Mouse (Mus musculus) heart, embryonic 14.5 days (tissue): Measurements from ENCODE around the gene Gm17509. TPM values are rescaled to one million over a fixed set of nuclear protein-coding genes. Genes with fewer than 3 reads are reported as not detected.
A peak's percentile ranks its signal among the peaks of the same experiment; 100 is the strongest.

Experiments
- ATAC-seq: fragments of 200-750 bp; cut with Nextera tagmentation; 2 replicates; pipeline ENCODE4 v1.8.0; 2017; ENCODE audit warnings: low read depth, moderate TSS enrichment; ENCODE audit not compliant: insufficient number of reproducible peaks, insufficient read depth, low FRiP score
- H3K27ac ChIP-seq, 2 experiments: fragments of 200-500 bp in 1 of 2; fragments of 300-500 bp in 1 of 2; sonication (generic) in 1 of 2; replicated peaks in 1 of 2; 2 replicates each; pipeline ENCODE4 v1.5.1; 2012 to 2014; ENCODE audit warnings: low read depth in 2 of 2, low read length in 2 of 2, control low read depth in 1 of 2, mild to moderate bottlenecking in 1 of 2, mixed read lengths in 1 of 2; ENCODE audit not compliant: control insufficient read depth in 1 of 2, insufficient read depth in 1 of 2
- H3K27me3 ChIP-seq: fragments of 300-500 bp; sonication (generic); 2 replicates; pipeline ENCODE4 v1.6.1; 2014; ENCODE audit warnings: mild to moderate bottlenecking, low read length, control low read depth; ENCODE audit not compliant: control insufficient read depth, insufficient read depth
- H3K36me3 ChIP-seq: fragments of 300-500 bp; sonication (generic); 2 replicates; pipeline ENCODE4 v1.6.1; 2014; ENCODE audit warnings: mild to moderate bottlenecking, control low read depth, low read length, mixed read lengths; ENCODE audit not compliant: control insufficient read depth, insufficient read depth
- H3K4me1 ChIP-seq, 2 experiments: fragments of 200-500 bp in 1 of 2; fragments of 300-500 bp in 1 of 2; sonication (generic) in 1 of 2; 2 replicates each; pipeline ENCODE4 v1.6.1; 2012 to 2014; ENCODE audit warnings: low read length in 2 of 2, control low read depth in 1 of 2, mixed read lengths in 1 of 2; ENCODE audit not compliant: control insufficient read depth in 2 of 2, insufficient read depth in 2 of 2
- H3K4me2 ChIP-seq: fragments of 300-500 bp; sonication (generic); 2 replicates; pipeline ENCODE4 v1.6.1; 2014; ENCODE audit warnings: mild to moderate bottlenecking, low read length
- H3K4me3 ChIP-seq, 2 experiments: fragments of 200-500 bp in 1 of 2; fragments of 300-500 bp in 1 of 2; sonication (generic) in 1 of 2; 2 replicates each; pipeline ENCODE4 v1.5.1; 2012 to 2014; ENCODE audit warnings: low read length in 2 of 2, mild to moderate bottlenecking in 2 of 2, control low read depth in 1 of 2, low read depth in 1 of 2, moderate library complexity in 1 of 2; ENCODE audit not compliant: control insufficient read depth in 1 of 2, insufficient read depth in 1 of 2
- H3K9ac ChIP-seq: fragments of 300-500 bp; sonication (generic); 2 replicates; pipeline ENCODE4 v1.6.1; 2014; ENCODE audit warnings: mild to moderate bottlenecking, low read length
- H3K9me3 ChIP-seq: fragments of 300-500 bp; sonication (generic); 2 replicates; pipeline ENCODE4 v1.6.1; 2016; ENCODE audit warnings: low read length, control low read depth; ENCODE audit not compliant: control insufficient read depth
- WGBS: fragments of 180-500 bp; shearing (Covaris S2); extraction: QIAGEN DNeasy Blood & Tissue Kit; methylation state at CpG from one replicate; pipeline ENCODE4 v1.1.7; 2014; 5-methylcytosine and 5-hydroxymethylcytosine counted together
- polyA plus RNA-seq: library from polyadenylated mRNA; unstranded; fragments of >200 nt; fragmentation: Nextera tagmentation; extraction: Ambion mirVana; gene quantifications from 2 replicates; pipeline ENCODE4 v1.2.1, GENCODE M21; 2014

The Gm17509 gene
- polyA plus RNA-seq, 1 experiment from 2014 or later = not detected

DNA sequence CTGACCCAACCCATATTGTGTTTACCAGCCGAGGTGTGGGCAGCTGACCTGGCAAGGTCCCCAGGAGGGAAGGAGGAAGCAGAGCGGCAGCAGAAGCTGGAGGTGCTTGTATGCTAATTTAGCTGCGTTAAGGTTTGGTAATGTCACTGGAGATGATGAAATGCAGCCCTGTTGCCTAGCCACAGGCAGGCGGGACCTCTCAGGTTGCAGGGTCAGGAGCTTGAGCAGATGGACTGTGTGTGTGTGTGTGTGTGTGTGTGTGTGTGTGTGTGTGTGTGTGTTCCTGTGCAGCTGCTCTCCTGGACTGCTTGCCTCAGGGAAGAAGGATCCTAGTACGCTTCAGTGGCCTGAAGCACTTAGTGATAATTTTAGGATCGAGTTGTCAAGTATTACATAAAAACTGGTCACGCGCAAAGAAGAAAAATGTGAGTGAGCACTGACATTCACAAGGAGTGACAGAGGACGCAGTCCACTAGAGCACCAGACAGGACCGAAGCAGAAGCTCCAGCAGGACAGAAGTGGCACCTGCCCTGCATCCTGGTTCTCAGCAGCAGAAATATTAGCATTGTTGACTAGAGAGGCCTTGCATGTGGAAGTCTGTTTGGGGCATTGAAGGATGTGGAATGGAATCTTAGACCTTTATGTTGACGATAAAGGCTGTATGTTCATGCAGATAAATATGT lies 14.8 kb upstream of the Gm17509 start:
- Histone ChIP-seq H3K36me3 (no peaks in the 10 kb centered on the region), H3K4me2 (peak overlapping the region; percentile 34), H3K9me3 (no peaks in the 10 kb centered on the region), H3K9ac (no peak overlapping the region), H3K27ac (no peak overlapping the region), H3K4me3 (no peak overlapping the region), H3K4me1 (peaks cover 3 to 13% of the 10 kb centered on the region in 2 experiments; a peak in 3 of 4 replicates), H3K27me3 (no peaks in the 10 kb centered on the region)
- WGBS = 29% methylated on average over 11 of the region's 11 CpGs
- no peak for ATAC-seq

DNA sequence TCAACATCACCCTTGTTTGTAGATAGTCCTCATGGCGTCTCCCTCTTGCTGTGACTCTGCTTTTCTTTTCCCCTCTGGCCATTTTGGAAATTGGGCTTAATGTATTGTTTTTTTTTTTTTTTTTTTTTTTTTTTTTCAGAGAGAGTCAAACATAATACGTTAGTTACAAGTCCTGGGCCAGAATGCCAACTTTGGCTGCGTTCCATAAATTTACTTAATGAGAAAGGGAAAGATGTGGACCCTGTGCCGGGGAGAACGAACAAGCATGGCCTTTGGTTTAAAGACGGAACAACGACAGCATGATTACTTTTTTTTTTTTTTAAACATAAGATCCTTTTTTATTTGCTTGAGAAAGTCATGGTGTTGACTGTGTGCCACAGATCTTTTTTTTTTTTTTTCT lies 13.6 kb upstream of the Gm17509 start:
- H3K27me3 ChIP-seq = no peaks in the 10 kb centered on the region
- H3K36me3 ChIP-seq = no peaks in the 10 kb centered on the region
- H3K27ac ChIP-seq = no peak overlapping the region
- 85% methylated on average over 7 of the region's 7 CpGs for WGBS
- peaks cover 3 to 13% of the 10 kb centered on the region in 2 experiments; a peak in 3 of 4 replicates for H3K4me1 ChIP-seq
- H3K4me3 ChIP-seq = no peak overlapping the region
- no peak overlapping the region for H3K4me2 ChIP-seq
- no peaks in the 10 kb centered on the region for H3K9me3 ChIP-seq
- ATAC-seq = no peak
- H3K9ac ChIP-seq = no peak overlapping the region

DNA sequence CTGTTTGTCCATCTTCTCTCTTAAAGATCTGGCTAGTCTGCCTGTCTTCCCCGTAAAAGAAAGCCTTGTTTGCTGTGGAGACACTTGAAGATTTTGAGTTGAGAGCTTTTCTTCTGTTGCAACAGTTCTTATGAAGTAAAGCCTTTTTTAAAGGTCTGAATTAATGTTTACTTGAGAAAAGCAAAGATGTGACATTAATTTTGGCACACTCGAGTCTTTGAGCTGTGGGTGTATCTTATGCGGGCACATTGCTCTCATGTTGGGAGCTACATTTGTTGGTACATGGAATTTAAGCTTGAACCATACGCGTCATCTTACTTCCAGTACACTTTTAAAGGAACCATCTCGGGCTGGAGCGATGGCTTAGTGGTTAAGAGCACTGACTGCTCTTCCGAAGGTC lies 12.9 kb upstream of the Gm17509 start:
- Histone ChIP-seq H3K9ac (no peak overlapping the region), H3K4me2 (no peak overlapping the region), H3K4me3 (no peak overlapping the region), H3K27ac (no peak overlapping the region), H3K36me3 (no peaks in the 10 kb centered on the region), H3K27me3 (no peaks in the 10 kb centered on the region), H3K4me1 (peaks cover 3 to 13% of the 10 kb centered on the region in 2 experiments; a peak in 3 of 4 replicates), H3K9me3 (no peaks in the 10 kb centered on the region)
- no peak for ATAC-seq
- WGBS = 94% methylated on average over 8 of the region's 8 CpGs

DNA sequence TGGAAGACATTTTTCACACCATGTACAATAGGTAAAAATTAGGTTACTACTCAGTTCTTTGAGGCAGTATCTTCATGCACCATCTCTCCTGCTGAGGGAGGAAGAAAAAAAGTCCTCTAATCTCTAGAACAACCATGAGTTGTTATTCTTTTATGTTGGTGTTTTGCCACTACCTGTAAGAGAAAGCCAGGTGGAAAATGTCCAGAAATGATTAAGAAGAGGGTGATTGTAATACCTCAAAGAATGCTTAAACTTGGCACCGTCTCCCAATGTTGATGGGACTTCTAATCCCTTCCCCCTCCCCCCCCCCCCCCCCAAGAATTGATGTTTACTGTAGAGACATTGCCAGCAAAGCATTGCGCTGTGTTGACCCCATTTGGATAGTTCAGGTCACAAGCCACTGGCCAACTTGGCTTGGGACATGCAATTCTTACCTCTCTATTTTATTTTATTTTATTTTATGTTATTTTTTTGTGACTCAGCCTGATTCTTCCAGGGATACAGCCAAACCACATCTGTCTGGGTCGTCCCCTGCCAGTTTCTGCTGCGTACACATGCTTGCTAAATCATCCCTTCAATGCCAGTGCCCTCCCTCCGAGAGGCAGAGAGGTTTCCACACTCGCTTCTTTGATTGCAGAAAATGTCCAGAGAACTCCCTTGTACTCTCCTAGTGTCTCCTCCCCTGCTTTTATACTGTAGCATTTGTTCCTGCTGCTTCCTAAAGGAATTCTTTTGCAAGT lies 9.7 kb upstream of the Gm17509 start:
- H3K9me3 ChIP-seq = no peaks in the 10 kb centered on the region
- H3K9ac ChIP-seq = no peak overlapping the region
- H3K27ac ChIP-seq = no peak overlapping the region
- ATAC-seq = no peak
- no peak overlapping the region for H3K4me2 ChIP-seq
- no peak overlapping the region for H3K4me3 ChIP-seq
- H3K4me1 ChIP-seq = peaks cover 2 to 3% of the 10 kb centered on the region in 2 experiments; a peak in 3 of 4 replicates
- H3K36me3 ChIP-seq = no peaks in the 10 kb centered on the region
- WGBS = 85% methylated on average over 6 of the region's 6 CpGs
- no peaks in the 10 kb centered on the region for H3K27me3 ChIP-seq

DNA sequence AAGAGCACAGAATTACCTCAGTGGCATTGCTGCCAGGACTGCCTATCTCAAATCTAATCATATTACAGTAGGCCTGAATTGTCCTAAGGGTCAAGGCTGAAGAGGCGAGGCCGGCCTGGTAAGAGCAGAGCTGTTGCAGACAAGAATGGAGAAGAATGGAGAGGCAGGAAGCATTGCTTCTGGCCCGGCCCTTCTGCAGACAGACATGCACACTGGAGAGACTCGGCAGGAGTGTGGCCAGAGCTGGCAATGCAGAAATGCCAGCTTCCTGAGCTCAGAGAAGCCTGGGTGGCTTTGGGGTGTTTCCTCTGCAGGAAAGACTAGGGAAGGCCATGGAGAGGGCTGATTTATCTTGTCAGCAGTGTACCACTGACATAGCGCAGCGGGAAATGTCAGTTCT lies 4.7 kb upstream of the Gm17509 start:
- H3K4me3 ChIP-seq = no peak overlapping the region
- H3K36me3 ChIP-seq = no peaks in the 10 kb centered on the region
- no peak overlapping the region for H3K4me2 ChIP-seq
- no peaks in the 10 kb centered on the region; a peak in 1 of 4 replicates for H3K4me1 ChIP-seq
- WGBS = 58% methylated on average over 6 of the region's 6 CpGs
- H3K27me3 ChIP-seq = no peaks in the 10 kb centered on the region; the same call in 1 of the 2 replicates
- ATAC-seq = no peak
- no peak overlapping the region for H3K9ac ChIP-seq
- no peaks in the 10 kb centered on the region for H3K9me3 ChIP-seq
- H3K27ac ChIP-seq = no peak overlapping the region

DNA sequence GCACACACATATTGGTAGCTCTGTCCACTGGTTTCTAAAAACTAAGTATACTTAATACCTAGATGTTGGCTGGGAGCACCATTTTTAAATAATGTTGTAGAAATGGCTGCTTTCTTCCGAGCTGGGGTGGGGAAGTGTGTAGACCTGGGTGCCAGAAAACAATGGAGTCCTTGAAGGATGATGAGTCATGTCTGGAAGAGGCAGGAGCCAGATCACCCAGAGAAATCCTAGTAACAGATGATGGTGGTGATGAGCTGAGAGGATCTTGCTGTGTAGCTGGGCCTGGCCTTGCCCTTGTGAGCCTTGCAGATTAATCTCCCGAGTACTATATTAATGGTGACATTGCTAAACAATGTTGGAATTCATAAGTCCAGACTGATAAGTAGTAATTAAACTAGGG lies 4.0 kb upstream of the Gm17509 start:
- Histone ChIP-seq H3K9me3 (no peaks in the 10 kb centered on the region), H3K4me2 (no peak overlapping the region), H3K27ac (no peak overlapping the region), H3K4me1 (peaks cover 0 to 4% of the 10 kb centered on the region in 2 experiments; a peak in 1 of 4 replicates), H3K9ac (no peak overlapping the region), H3K27me3 (no peaks in the 10 kb centered on the region; the same call in 1 of the 2 replicates), H3K36me3 (no peaks in the 10 kb centered on the region), H3K4me3 (no peak overlapping the region)
- ATAC-seq = no peak
- WGBS = 61% methylated on average over 2 of the region's 2 CpGs

DNA sequence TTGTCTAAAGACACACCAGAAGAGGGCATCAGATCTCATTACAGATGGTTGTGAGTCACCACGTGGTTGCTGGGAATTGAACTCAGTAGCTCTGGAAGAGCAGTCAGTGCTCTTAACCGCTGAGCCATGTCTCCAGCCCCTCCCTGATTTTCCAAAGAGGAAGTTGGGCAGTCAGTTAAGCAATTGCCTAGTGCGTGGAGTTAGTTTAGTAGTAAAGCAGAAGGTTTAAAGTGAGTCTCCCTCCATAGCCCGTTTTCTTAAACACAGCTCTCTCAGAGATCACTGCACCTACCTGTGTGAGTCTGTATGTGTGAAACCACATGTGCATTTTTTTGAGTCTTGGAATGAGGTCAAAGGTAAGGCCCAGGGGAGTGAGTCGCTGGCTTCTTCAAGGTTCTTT lies 2.2 kb upstream of the Gm17509 start:
- no peak for ATAC-seq
- WGBS = 56% methylated on average over 5 of the region's 5 CpGs
- Histone ChIP-seq H3K27me3 (no peaks in the 10 kb centered on the region; the same call in 1 of the 2 replicates), H3K36me3 (no peaks in the 10 kb centered on the region), H3K9me3 (no peaks in the 10 kb centered on the region), H3K9ac (no peak overlapping the region), H3K27ac (no peak overlapping the region), H3K4me2 (no peak overlapping the region), H3K4me1 (peaks cover 0 to 4% of the 10 kb centered on the region in 2 experiments; a peak in 1 of 4 replicates), H3K4me3 (no peak overlapping the region)
